Mouse (Mus musculus): ENCODE measurements at regions not wholly inside any gene's neighbourhood (a gene's known extent, or its start where the extent isn't known, plus 50 kb on each side); places are given as distances from the start of the nearest gene placed in this dataset.

DNA sequence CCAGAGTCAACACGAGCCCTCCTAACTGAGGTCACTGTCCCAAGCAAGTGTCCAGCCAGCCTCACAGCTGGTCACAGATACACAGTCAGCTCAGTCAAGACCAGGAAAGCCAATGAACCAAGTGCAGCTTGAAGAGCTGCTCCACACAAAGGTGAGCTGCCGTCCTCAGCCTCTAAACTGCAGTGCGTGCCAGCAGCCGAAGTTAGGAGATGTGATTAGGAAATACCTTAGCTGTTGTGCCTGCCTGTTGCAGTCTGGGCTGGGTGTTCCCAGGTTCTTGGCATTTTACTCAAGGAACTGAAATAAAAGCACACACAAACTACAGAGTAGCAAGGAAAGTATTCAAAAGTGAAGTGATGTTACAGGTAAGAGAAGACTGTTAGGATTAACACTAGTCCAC lies 942.9 kb downstream of the 4930447A16Rik start:
- Histone ChIP-seq H3K9ac (ENCODE audit: low read depth, poor library complexity, severe bottlenecking) (no peak overlapping the region), H3K9me3 (replicated peaks; ENCODE audit: control insufficient read depth, insufficient read depth, low read length, poor library complexity, severe bottlenecking) (no peaks in the 10 kb centered on the region), H3K36me3 (ENCODE audit: control insufficient read depth, insufficient read depth, low read length, poor library complexity, severe bottlenecking) (no peaks in the 10 kb centered on the region), H3K4me3 (ENCODE audit: low read depth, low read length) (no peak overlapping the region), H3K27me3 (ENCODE audit: control insufficient read depth, insufficient read depth, low read length, poor library complexity, severe bottlenecking) (no peaks in the 10 kb centered on the region), H3K4me1 (ENCODE audit: control insufficient read depth, insufficient read depth, low read length) (no peaks in the 10 kb centered on the region), H3K27ac (ENCODE audit: insufficient read depth, low read length) (no peak overlapping the region)
- no peak for TF ChIP-seq EP300 (IDR thresholded peaks at IDR 0.05; ENCODE audit: insufficient read depth, low read depth, low read length)

DNA sequence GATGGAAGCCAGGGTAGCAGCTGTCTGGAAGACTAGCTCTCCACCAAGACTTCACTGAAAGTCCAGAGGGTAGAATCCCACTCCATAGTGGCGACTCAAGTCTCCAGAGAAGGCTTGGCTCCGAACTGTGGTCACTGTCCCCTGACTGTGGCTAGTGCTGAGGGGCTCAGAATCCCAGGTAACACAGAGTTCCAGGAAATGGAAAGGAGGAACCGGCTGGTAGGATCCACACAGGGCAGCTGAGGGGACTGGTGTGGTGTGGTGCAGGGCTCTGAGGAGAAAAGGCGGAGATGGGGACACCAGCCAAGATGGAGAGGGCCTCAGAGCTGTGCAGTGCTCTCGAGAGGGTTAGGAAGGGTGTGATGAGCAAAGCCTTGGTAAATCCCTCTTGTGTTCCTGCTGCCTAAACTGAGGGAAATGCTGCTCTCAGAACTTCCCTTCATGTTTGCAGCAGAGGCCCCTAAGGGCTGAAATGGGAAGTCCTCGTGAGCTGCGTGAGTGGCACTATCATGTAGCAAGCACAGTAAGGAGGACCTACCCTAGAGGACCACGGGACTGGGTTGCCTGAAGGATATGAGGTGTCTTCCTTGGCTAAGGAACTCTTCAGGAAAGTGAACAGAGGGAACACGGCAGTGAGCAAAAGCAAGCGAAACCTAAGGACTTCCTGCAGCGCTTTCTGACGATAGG lies 946.2 kb downstream of the 4930447A16Rik start:
- TF ChIP-seq CTCF (IDR thresholded peaks at IDR 0.05; ENCODE audit: low read depth, low read length) (no peak), EP300 (IDR thresholded peaks at IDR 0.05; ENCODE audit: insufficient read depth, low read depth, low read length) (no peak), POLR2A (IDR thresholded peaks at IDR 0.05; ENCODE audit: insufficient read depth, low read length) (no peak)
- no peak overlapping the region for H3K27ac ChIP-seq (ENCODE audit: insufficient read depth, low read length)
- no peaks in the 10 kb centered on the region for H3K36me3 ChIP-seq (ENCODE audit: control insufficient read depth, insufficient read depth, low read length, poor library complexity, severe bottlenecking)
- no peak overlapping the region for H3K4me3 ChIP-seq (ENCODE audit: low read depth, low read length)
- no peaks in the 10 kb centered on the region for H3K9me3 ChIP-seq (replicated peaks; ENCODE audit: control insufficient read depth, insufficient read depth, low read length, poor library complexity, severe bottlenecking)
- no peaks in the 10 kb centered on the region for H3K4me1 ChIP-seq (ENCODE audit: control insufficient read depth, insufficient read depth, low read length)
- no peaks in the 10 kb centered on the region for H3K27me3 ChIP-seq (ENCODE audit: control insufficient read depth, insufficient read depth, low read length, poor library complexity, severe bottlenecking)
- no peak overlapping the region for H3K9ac ChIP-seq (ENCODE audit: low read depth, poor library complexity, severe bottlenecking)

DNA sequence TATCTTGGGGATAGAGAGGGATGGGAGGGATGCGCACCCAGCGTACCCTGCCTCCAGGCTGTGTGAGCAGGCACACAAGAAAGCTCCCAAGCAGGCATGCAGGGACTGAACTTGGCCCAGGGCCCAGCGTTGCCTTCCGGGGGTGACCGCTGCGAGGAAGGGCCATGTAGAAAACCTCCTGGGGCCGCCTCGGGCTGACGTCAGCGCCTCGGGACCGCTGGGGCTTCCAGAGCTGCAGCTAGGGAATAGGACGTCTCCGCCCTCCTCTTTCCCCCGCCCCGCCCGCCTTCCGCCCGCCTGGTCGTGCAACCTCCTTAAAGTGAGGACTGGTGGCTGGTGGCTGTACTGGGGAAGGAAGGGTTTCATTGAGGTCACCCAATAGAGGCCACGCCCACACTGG lies 948.4 kb downstream of the 4930447A16Rik start:
- TF ChIP-seq EP300 (IDR thresholded peaks at IDR 0.05; ENCODE audit: insufficient read depth, low read depth, low read length), result no peak
- TF ChIP-seq POLR2A (IDR thresholded peaks at IDR 0.05; ENCODE audit: insufficient read depth, low read length), result no peak
- TF ChIP-seq CTCF (IDR thresholded peaks at IDR 0.05; ENCODE audit: low read depth, low read length), result no peak
- no peak overlapping the region for H3K9ac ChIP-seq (ENCODE audit: low read depth, poor library complexity, severe bottlenecking)
- H3K4me3 ChIP-seq (ENCODE audit: low read depth, low read length), result peak overlapping the region; percentile 54
- no peaks in the 10 kb centered on the region for H3K4me1 ChIP-seq (ENCODE audit: control insufficient read depth, insufficient read depth, low read length)
- H3K9me3 ChIP-seq (replicated peaks; ENCODE audit: control insufficient read depth, insufficient read depth, low read length, poor library complexity, severe bottlenecking), result no peaks in the 10 kb centered on the region
- no peak overlapping the region for H3K27ac ChIP-seq (ENCODE audit: insufficient read depth, low read length)
- no peaks in the 10 kb centered on the region for H3K27me3 ChIP-seq (ENCODE audit: control insufficient read depth, insufficient read depth, low read length, poor library complexity, severe bottlenecking)
- H3K36me3 ChIP-seq (ENCODE audit: control insufficient read depth, insufficient read depth, low read length, poor library complexity, severe bottlenecking), result no peaks in the 10 kb centered on the region

DNA sequence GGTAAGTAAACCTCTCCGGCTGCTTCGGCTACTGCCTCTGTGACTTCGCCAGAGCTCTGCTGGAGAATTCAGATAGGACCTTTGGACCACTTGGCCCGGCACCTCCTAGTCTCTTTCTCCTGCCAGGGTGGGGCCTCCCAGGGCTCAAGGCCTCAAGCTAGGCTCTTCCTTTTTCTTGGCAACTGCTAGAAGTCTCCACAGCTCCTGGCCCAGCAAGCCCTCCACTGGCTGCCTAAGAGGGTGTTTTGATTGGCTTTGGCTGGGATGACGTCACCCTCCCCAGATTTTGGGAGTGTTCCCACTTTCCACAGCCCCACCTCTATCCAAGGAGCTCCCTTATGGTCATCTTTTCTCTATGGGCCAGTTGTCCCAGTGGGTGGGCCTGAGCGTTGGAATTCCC lies 949.4 kb downstream of the 4930447A16Rik start:
- no peak overlapping the region for H3K27ac ChIP-seq (ENCODE audit: insufficient read depth, low read length)
- TF ChIP-seq CTCF (IDR thresholded peaks at IDR 0.05; ENCODE audit: low read depth, low read length) (no peak), POLR2A (IDR thresholded peaks at IDR 0.05; ENCODE audit: insufficient read depth, low read length) (no peak), EP300 (IDR thresholded peaks at IDR 0.05; ENCODE audit: insufficient read depth, low read depth, low read length) (no peak)
- no peaks in the 10 kb centered on the region for H3K9me3 ChIP-seq (replicated peaks; ENCODE audit: control insufficient read depth, insufficient read depth, low read length, poor library complexity, severe bottlenecking)
- no peak overlapping the region for H3K4me3 ChIP-seq (ENCODE audit: low read depth, low read length)
- no peaks in the 10 kb centered on the region for H3K4me1 ChIP-seq (ENCODE audit: control insufficient read depth, insufficient read depth, low read length)
- no peaks in the 10 kb centered on the region for H3K27me3 ChIP-seq (ENCODE audit: control insufficient read depth, insufficient read depth, low read length, poor library complexity, severe bottlenecking)
- H3K36me3 ChIP-seq (ENCODE audit: control insufficient read depth, insufficient read depth, low read length, poor library complexity, severe bottlenecking), result no peaks in the 10 kb centered on the region
- H3K9ac ChIP-seq (ENCODE audit: low read depth, poor library complexity, severe bottlenecking), result no peak overlapping the region

DNA sequence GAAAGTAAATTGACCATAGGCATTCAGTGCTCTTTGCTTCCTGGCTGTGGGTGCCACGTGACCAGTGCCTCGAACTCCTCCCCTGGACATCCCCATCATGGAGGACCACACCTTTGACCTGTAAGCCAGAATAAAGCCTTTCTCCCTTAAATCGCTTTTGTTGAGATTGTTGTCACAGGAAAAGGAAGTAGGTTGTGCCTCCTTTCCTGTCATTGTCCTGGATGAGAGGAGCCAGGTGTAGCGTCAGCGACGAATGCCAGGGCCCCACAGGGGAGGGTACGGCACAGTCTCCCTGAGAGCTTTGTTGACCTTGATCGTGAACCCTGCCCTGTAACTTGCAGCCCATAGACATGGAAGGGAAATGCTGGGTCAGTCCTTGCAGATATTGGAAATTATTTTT lies 952.8 kb downstream of the 4930447A16Rik start:
- Histone ChIP-seq H3K27ac (ENCODE audit: insufficient read depth, low read length) (no peak overlapping the region), H3K9ac (ENCODE audit: low read depth, poor library complexity, severe bottlenecking) (no peak overlapping the region)

DNA sequence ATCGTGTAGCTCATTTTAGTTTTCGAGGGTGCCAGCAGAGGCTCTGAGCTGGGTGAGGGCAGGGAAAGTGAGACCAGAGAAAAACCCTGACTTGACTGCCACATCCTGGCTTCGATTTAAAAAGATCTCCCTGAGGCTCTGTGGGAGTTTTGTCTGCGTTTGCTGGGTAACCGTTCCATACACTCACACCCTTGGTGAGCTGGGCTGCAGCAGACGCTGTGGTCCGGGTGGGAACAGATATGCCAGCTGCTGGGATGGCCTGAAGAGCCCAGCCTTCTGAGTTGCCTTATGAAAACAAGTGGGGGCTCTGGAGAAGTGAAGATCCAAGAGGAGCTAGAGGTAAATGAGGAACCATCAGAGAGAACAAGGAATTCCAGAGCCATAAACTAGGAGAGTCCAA lies 962.3 kb downstream of the 4930447A16Rik start:
- Histone ChIP-seq H3K4me3 (ENCODE audit: low read depth, low read length) (no peak overlapping the region), H3K4me1 (ENCODE audit: control insufficient read depth, insufficient read depth, low read length) (peaks cover 10% of the 10 kb centered on the region)

More for the DNA sequence above, 952.8 kb downstream of the 4930447A16Rik start:
- Histone ChIP-seq H3K27me3 (ENCODE audit: control insufficient read depth, insufficient read depth, low read length, poor library complexity, severe bottlenecking) (no peaks in the 10 kb centered on the region), H3K36me3 (ENCODE audit: control insufficient read depth, insufficient read depth, low read length, poor library complexity, severe bottlenecking) (no peaks in the 10 kb centered on the region), H3K9me3 (replicated peaks; ENCODE audit: control insufficient read depth, insufficient read depth, low read length, poor library complexity, severe bottlenecking) (no peaks in the 10 kb centered on the region), H3K4me3 (ENCODE audit: low read depth, low read length) (no peak overlapping the region), H3K4me1 (ENCODE audit: control insufficient read depth, insufficient read depth, low read length) (no peaks in the 10 kb centered on the region)
- TF ChIP-seq POLR2A (IDR thresholded peaks at IDR 0.05; ENCODE audit: insufficient read depth, low read length), result no peak
- TF ChIP-seq EP300 (IDR thresholded peaks at IDR 0.05; ENCODE audit: insufficient read depth, low read depth, low read length), result no peak
- TF ChIP-seq CTCF (IDR thresholded peaks at IDR 0.05; ENCODE audit: low read depth, low read length), result no peak

More for the DNA sequence above, 962.3 kb downstream of the 4930447A16Rik start:
- no peaks in the 10 kb centered on the region for H3K27me3 ChIP-seq (ENCODE audit: control insufficient read depth, insufficient read depth, low read length, poor library complexity, severe bottlenecking)
- H3K36me3 ChIP-seq (ENCODE audit: control insufficient read depth, insufficient read depth, low read length, poor library complexity, severe bottlenecking), result no peaks in the 10 kb centered on the region
- no peak overlapping the region for H3K27ac ChIP-seq (ENCODE audit: insufficient read depth, low read length)
- no peak overlapping the region for H3K9ac ChIP-seq (ENCODE audit: low read depth, poor library complexity, severe bottlenecking)
- no peaks in the 10 kb centered on the region for H3K9me3 ChIP-seq (replicated peaks; ENCODE audit: control insufficient read depth, insufficient read depth, low read length, poor library complexity, severe bottlenecking)
- TF ChIP-seq EP300 (IDR thresholded peaks at IDR 0.05; ENCODE audit: insufficient read depth, low read depth, low read length), result no peak
- no peak for TF ChIP-seq POLR2A (IDR thresholded peaks at IDR 0.05; ENCODE audit: insufficient read depth, low read length)
- TF ChIP-seq CTCF (IDR thresholded peaks at IDR 0.05; ENCODE audit: low read depth, low read length), result no peak

Data from ES-Bruce4 (cell line).